Mouse (Mus musculus): ENCODE measurements at regions not wholly inside any gene's neighbourhood (a gene's known extent, or its start where the extent isn't known, plus 50 kb on each side); places are given as distances from the start of the nearest gene placed in this dataset.

GRCm38 (mm10) chr19:59564101-59564500, 105.9 kb downstream of the Emx2 start:
- no peak for TF ChIP-seq USF1 (IDR thresholded peaks at IDR 0.05; ENCODE audit: low read depth, low read length)
- TF ChIP-seq MAX (IDR thresholded peaks at IDR 0.05; ENCODE audit: low read length), result no peak
- no peak for TF ChIP-seq TBP (conservative IDR thresholded peaks at IDR 0.05; ENCODE audit: low read depth, low read length)
- no peak for TF ChIP-seq POLR2A (IDR thresholded peaks at IDR 0.05; ENCODE audit: low read depth, low read length)
- TF ChIP-seq CTCF (conservative IDR thresholded peaks at IDR 0.05 in 1 of 2, IDR thresholded peaks at IDR 0.05 in 1 of 2; ENCODE audit: low read depth in 2 of 2, low read length in 2 of 2), result no peak
- TF ChIP-seq RAD21 (IDR thresholded peaks at IDR 0.05; ENCODE audit: low read depth, low read length), result no peak
- no peak for TF ChIP-seq CHD2 (IDR thresholded peaks at IDR 0.05; ENCODE audit: low read length)
- no peak for TF ChIP-seq MAFK (IDR thresholded peaks at IDR 0.05; ENCODE audit: insufficient replicate concordance, low read length)
